Mouse (Mus musculus) heart, adult 2 months (tissue): ENCODE data around the gene Abcg1. TPM values are rescaled to one million over a fixed set of nuclear protein-coding genes. Genes with fewer than 3 reads are reported as not detected.
A peak's percentile ranks its signal among the peaks of the same experiment; 100 is the strongest.

Experiments
- DNase-seq, 2 experiments: peaks; one replicate each; pipeline ENCODE4 v3.0.0; 2021
- H3K27ac ChIP-seq: fragments of 200-600 bp; 2 replicates; pipeline ENCODE4 v1.8.1; 2022
- H3K27me3 ChIP-seq: fragments of 200-500 bp; 2 replicates; pipeline ENCODE4 v1.6.1; 2012; ENCODE audit warnings: mild to moderate bottlenecking, low read length, inconsistent platforms, mixed read lengths; ENCODE audit not compliant: control insufficient read depth, insufficient read depth
- H3K36me3 ChIP-seq: fragments of 200-500 bp; 2 replicates; pipeline ENCODE4 v1.6.1; 2012; ENCODE audit warnings: low read length, inconsistent platforms; ENCODE audit not compliant: control insufficient read depth, insufficient read depth
- H3K4me1 ChIP-seq: fragments of 200-500 bp; 2 replicates; pipeline ENCODE4 v1.6.1; 2011; ENCODE audit warnings: low read length; ENCODE audit not compliant: control insufficient read depth, insufficient read depth
- H3K4me3 ChIP-seq: fragments of 200-600 bp; 2 replicates; pipeline ENCODE4 v1.8.1; 2022
- H3K79me2 ChIP-seq: fragments of 200-500 bp; replicated peaks from 2 replicates; pipeline ENCODE4 v1.6.1; 2012; ENCODE audit warnings: mild to moderate bottlenecking, inconsistent platforms, low read length, moderate library complexity, mixed read lengths; ENCODE audit not compliant: control insufficient read depth, insufficient read depth
- H3K9ac ChIP-seq: fragments of 200-500 bp; 2 replicates; pipeline ENCODE4 v1.6.1; 2012; ENCODE audit warnings: low read depth, mild to moderate bottlenecking, control low read depth, inconsistent platforms, low read length, mixed read lengths
- CTCF ChIP-seq: fragments of 200-600 bp; IDR thresholded peaks from 2 replicates; pipeline ENCODE4 v1.8.1; 2022; ENCODE audit warnings: antibody characterized with exemption, mild to moderate bottlenecking, moderate library complexity
- EP300 ChIP-seq: fragments of 200-500 bp; IDR thresholded peaks from 2 replicates; pipeline ENCODE4 v1.6.1; 2011; ENCODE audit warnings: low read depth, low read length, control low read depth; ENCODE audit not compliant: insufficient read depth
- POLR2A ChIP-seq: fragments of 200-500 bp; IDR thresholded peaks from 2 replicates; pipeline ENCODE4 v1.6.1; 2011; ENCODE audit warnings: mild to moderate bottlenecking, low read depth, low read length, control low read depth; ENCODE audit not compliant: insufficient read depth
- WGBS: fragments of 180-500 bp; shearing (Covaris S2); methylation state at CpG from one replicate; pipeline ENCODE4 v1.1.7; 2018; 5-methylcytosine and 5-hydroxymethylcytosine counted together
- intact Hi-C: fragments of 180-260 bp; cut with DNase I; formaldehyde crosslinking; loops from one replicate; pipeline ENCODE4 v1.15.1; 2025
- polyA plus RNA-seq: library from polyadenylated mRNA; depleted of rRNA; stranded (reverse); fragments of >200 nt; gene quantifications from 2 replicates; pipeline ENCODE4 v1.2.3, GENCODE M21; 2012
- total RNA-seq, 2 experiments: library from RNA; stranded (reverse); gene quantifications; 2 replicates each; pipeline ENCODE4 v1.2.3; 2021

Abcg1 gene
- total and polyA plus RNA-seq, 3 experiments, result 2.9 to 7.2 (median 7.0) TPM

DNA sequence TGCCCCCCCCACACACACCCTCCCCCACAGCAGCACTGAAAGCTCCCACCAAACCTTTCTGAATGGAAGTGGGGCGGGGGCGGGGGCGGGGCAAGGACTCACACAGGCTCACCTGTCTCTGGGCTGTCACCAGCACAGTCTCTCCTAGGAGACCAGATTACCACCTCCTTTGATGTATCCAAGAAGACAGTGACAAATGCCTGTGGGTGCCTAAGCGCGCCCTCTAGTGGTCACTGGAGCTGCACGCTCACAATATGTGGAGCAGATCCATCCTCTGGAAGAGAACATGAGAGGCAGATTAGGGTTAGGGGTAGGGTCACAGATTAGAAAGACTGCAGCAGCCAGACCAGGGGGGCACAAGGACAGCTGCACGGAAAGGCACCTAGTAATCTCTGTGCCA, 62.0 kb downstream of the Abcg1 start:
- peak; percentile 69 to 83 for DNase-seq
- TF ChIP-seq POLR2A (no peak), EP300 (peak; percentile 82), CTCF (peak; percentile 89)
- Histone ChIP-seq H3K9ac (no peak overlapping the region), H3K27me3 (no peaks in the 10 kb centered on the region), H3K79me2 (no peaks in the 10 kb centered on the region), H3K4me1 (no peaks in the 10 kb centered on the region), H3K27ac (no peak overlapping the region), H3K36me3 (no peaks in the 10 kb centered on the region), H3K4me3 (no peak overlapping the region)
- intact Hi-C loops, result loop anchor here (1.0 to 5.0 kb wide), 3 partner anchors 37 to 109 kb away; no protein-coding TSS in a partner anchor
- 9% methylated on average over 7 of the region's 7 CpGs for WGBS

DNA sequence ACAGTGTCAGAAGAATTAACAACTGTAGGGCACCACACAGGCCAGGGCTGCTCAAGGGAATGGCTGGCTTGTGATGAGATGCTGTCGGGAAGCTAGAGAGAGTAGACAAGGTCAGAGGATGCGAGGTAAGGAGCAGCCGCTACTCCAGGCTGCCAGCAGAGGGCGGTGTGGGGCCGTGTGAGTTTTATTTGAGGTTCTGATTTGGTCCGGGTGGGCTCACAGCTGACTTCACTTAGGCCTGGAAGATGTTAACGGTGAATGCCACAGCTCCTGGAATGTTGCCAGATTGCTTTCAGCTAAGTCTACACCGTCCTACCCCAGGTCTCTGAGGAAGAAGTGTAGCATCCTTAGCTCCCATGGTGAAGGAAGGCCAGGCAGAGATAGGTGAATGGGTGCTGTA, 64.5 kb downstream of the Abcg1 start:
- H3K4me3 ChIP-seq, result no peak overlapping the region
- no peak overlapping the region for H3K9ac ChIP-seq
- peak in 1 of 2 experiments; percentile 33 for DNase-seq
- H3K36me3 ChIP-seq, result no peaks in the 10 kb centered on the region
- intact Hi-C loops, result no loop called here
- no peak overlapping the region for H3K27ac ChIP-seq
- 12% methylated on average over 8 of the region's 8 CpGs for WGBS
- peak; percentile 80 for TF ChIP-seq CTCF
- TF ChIP-seq EP300, result no peak
- H3K27me3 ChIP-seq, result no peaks in the 10 kb centered on the region
- no peaks in the 10 kb centered on the region for H3K4me1 ChIP-seq
- H3K79me2 ChIP-seq, result no peaks in the 10 kb centered on the region

GRCm38 (mm10) chr17:31125548-31126266, 68.2 kb downstream of the Abcg1 start:
- Histone ChIP-seq H3K27ac (no peak overlapping the region), H3K27me3 (no peaks in the 10 kb centered on the region), H3K9ac (no peak overlapping the region), H3K79me2 (no peaks in the 10 kb centered on the region), H3K4me1 (no peaks in the 10 kb centered on the region), H3K4me3 (no peak overlapping the region), H3K36me3 (no peaks in the 10 kb centered on the region)
- WGBS, result 37% methylated on average over 9 of the region's 9 CpGs
- intact Hi-C loops, result no loop called here
- TF ChIP-seq CTCF (no peak), EP300 (no peak), POLR2A (no peak)
- no peak for DNase-seq

- no peaks in the 10 kb centered on the region for H3K79me2 ChIP-seq
- no peaks in the 10 kb centered on the region for H3K36me3 ChIP-seq
- TF ChIP-seq CTCF, result no peak
- no peak overlapping the region for H3K4me3 ChIP-seq
- no peak overlapping the region for H3K9ac ChIP-seq
- no peaks in the 10 kb centered on the region for H3K4me1 ChIP-seq
- intact Hi-C loops, result no loop called here
- no peak for DNase-seq
- 68% methylated on average over 9 of the region's 9 CpGs for WGBS
- H3K27me3 ChIP-seq, result no peaks in the 10 kb centered on the region
- H3K27ac ChIP-seq, result no peak overlapping the region
Observed at GRCm38 (mm10) chr17:31128708-31129318, 71.3 kb downstream of the Abcg1 start.

- no peak within 1 kb of the TSS for H3K27ac ChIP-seq
- H3K79me2 ChIP-seq, result no peaks in the 10 kb centered on the region
- intact Hi-C loops, result no loop called here
- H3K4me3 ChIP-seq, result no peak within 1 kb of the TSS
- no peak for TF ChIP-seq POLR2A
- no peak for TF ChIP-seq CTCF
- TF ChIP-seq EP300, result no peak
- H3K4me1 ChIP-seq, result no peaks in the 10 kb centered on the region
- no peaks in the 10 kb centered on the region for H3K27me3 ChIP-seq
- 16% methylated on average over 2 of the region's 2 CpGs for WGBS
- no peaks in the 10 kb centered on the region for H3K36me3 ChIP-seq
- H3K9ac ChIP-seq, result no peak within 1 kb of the TSS
- DNase-seq, result no peak
Observed at GRCm38 (mm10) chr17:31129452-31129851, 72.0 kb downstream of the Abcg1 start, which contains the start of gene Tff3. Tff3 (minus strand) TSS chr17:31129646.

DNA sequence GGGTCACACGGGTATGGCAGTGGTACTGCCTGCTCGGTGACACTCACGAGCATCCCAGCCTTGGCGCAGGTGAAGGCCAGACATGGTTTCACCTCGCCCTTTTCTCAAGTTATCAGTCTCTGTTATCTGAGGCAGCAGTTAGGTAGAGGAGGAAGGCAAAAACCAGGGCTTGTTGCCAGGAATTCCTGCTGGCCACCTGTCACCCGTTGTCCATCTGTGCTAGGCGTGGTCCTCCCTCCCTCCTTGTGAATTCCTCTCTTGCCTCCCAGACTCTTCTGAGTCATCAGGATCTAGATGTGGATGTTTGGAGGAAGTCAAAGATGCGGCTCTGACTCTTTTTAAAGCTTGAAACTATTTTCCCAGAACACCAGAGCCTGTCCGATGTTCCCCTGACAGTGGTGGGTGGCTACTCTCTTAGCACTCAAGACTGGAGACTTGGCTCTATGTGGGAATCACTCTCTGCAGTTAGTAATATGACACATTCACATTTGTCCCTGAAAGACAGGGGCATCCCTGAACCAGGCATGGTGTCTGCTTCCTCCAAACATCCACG, 73.9 kb downstream of the Abcg1 start:
- no peaks in the 10 kb centered on the region for H3K4me1 ChIP-seq
- H3K79me2 ChIP-seq, result no peaks in the 10 kb centered on the region
- H3K4me3 ChIP-seq, result no peak overlapping the region
- H3K27ac ChIP-seq, result no peak overlapping the region
- H3K36me3 ChIP-seq, result no peaks in the 10 kb centered on the region
- intact Hi-C loops, result loop anchor here (10.0 kb wide), 1 partner anchor 143 kb away; the partner anchor contains the start of gene Rsph1
- WGBS, result 64% methylated on average over 10 of the region's 10 CpGs
- no peak for TF ChIP-seq POLR2A
- no peak for TF ChIP-seq CTCF
- no peak for TF ChIP-seq EP300
- no peak for DNase-seq
- no peaks in the 10 kb centered on the region for H3K27me3 ChIP-seq
- H3K9ac ChIP-seq, result no peak overlapping the region
